Mouse (Mus musculus): ENCODE data around the gene Zfyve26. TPM values are rescaled to one million over a fixed set of nuclear protein-coding genes. Genes with fewer than 3 reads are reported as not detected.

Zfyve26 gene
- 120 to 146 TPM (median 124 TPM) in 4 replicates for total RNA-seq (2023)

GRCm38 (mm10) chr12:79296126-79296816, at the start of gene Zfyve26:
Gene Zfyve26, minus strand, starts transcription at chr12:79296304.

DNA sequence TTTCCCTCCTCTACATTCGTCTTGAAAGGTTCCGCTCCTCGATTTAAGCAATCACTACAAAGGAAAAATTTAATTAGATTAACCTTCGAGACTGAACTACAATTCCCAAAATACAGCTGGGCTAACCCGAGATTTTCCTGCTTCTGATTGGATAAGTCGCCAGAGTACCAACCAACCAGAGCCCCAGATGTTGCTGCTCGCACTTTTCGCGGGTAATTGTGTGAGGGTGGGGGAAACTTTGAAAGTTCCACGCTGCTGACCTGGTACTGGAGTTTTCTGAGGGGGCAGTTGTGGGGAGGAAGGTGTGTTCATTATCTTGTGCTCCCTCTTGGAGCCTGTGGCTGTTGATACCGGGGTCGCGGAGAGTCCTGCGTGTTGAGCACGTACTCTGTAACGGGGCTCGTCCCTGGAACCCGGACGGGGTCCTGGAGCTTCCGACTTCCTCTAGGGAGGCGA, 1.0 kb upstream of the Zfyve26 start, which contains the start of gene Rad51b:
TSS of gene Rad51b (plus strand) at position 162 of the 456 bp plus-strand sequence.

DNA sequence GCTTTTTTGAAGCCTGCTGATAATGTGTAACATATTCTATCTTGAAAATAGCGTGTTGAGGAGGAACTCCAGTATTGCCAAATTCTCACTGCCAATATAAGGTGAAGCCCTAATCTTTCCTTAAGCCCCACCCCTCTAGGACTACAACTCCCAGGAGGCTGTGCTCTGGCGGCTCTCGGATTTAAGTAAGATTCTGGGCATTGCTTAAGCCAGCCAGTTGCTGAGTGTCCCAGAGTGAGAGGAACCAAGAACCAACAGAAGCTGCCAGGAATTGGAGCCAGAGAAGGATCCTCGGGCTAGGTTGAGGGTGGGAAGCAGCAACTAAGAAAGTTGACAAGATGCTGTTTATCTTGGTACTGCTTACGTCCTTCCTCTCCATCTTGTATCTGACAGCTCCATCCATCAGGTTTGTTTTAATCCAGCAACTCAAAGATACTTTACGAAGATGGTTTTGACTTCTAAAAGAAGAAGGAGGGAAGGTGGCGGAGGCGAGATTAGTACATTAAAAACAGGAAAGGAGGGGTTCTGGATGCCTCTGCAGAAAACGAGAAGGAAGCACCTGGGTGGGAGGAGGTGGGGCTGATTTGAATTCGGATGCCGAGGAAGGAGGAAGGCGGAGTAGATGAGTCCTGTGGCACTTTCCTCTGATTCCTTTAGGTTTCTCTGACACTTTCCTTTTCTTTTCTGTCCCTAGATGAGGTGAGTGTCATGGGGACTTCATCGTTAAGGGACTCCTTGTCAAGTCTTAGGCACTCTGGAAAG, 87.2 kb downstream of the Zfyve26 start, which contains the start of gene Rdh12:
TSS of gene Rdh12 (plus strand) at position 212 of the 762 bp plus-strand sequence.

DNA sequence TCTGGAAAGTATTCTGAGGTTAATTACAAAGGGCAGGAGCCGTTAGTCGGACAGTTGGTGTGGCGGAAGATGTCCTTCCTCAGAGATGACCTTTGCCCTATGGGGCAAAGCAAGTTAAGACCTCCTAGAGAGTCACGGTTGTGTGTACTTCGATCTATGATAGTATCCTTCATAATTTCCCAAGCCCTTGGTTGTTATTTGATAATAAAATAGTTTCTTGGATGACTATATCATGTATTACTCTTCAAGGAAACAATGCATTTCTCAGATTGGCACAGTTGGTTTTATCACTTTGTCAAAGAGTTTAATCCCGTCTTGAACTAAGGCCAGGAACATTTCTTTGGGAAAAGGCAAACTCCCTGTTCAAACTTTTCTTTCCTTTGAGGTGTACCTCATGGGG, 103.9 kb downstream of the Zfyve26 start, which contains the start of gene Rdh11:
TSS of gene Rdh11 (minus strand) at position 101 of the 400 bp plus-strand sequence.

Other genes starting within 250 kb of the Zfyve26 start
- gene Pigh, start 206.7 kb downstream of the Zfyve26 start, total RNA-seq (2023) = 4.2 to 6.7 TPM (median 4.7 TPM) in 4 replicates
- not detected in 4 replicates for gene Arg2, start 165.5 kb downstream of the Zfyve26 start, total RNA-seq (2023)
- gene Vti1b, start 123.6 kb downstream of the Zfyve26 start, total RNA-seq (2023) = 63.2 to 75.6 TPM (median 72.3 TPM) in 4 replicates
- 15.6 to 19.5 TPM (median 17.4 TPM) in 4 replicates for gene Rdh11, start 104.0 kb downstream of the Zfyve26 start, total RNA-seq (2023)
- gene Rdh12, start 87.4 kb downstream of the Zfyve26 start, total RNA-seq (2023) = 13.6 to 17.7 TPM (median 15.6 TPM) in 4 replicates
- gene Rad51b, start 978 bp upstream of the Zfyve26 start, total RNA-seq (2023) = 1.4 to 2.7 TPM (median 1.7 TPM) in 4 replicates